In the genomic region with DNA sequence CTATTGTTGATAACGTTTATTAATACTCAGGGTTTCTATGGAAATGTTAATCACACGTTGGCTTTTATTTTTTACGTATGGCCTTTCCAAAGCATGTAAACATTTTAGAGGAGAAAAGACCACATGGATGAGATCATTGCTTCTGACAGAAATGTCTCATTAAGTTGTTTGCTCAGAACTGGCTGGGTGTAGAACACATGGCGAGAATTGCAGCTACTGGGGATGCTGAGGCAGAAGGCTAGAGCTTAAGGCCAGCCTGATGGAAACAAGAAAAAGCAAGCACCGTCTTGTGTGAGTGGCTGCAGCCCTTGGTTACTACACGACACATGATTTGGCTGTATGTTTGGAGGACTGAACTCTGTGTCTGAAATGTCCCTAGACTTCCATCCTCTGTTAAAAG, we compare ENCODE assay signal across 27 mouse cellular contexts.
"Had no signal": no experiment of that assay in that cellular context is flagged by ENCODE, and none has a peak within 500 bp of the region (broad histone marks: within the 10 kb centered on the region; RNA-seq: fewer than 3 reads in every experiment).

No protein-coding gene starts in this region.

- H3K4me2 ChIP-seq: heart, embryonic 11.5 days; heart, embryonic 13.5 days; heart, embryonic 15.5 days; hindbrain, embryonic 12.5 days; hindbrain, embryonic 15.5 days; intestine, embryonic 15.5 days; limb, embryonic 12.5 days; liver, embryonic 11.5 days; liver, embryonic 13.5 days; liver, embryonic 15.5 days had no signal

- H3K4me3 ChIP-seq: gastrocnemius, adult 2 months; heart, adult 2 months; heart, embryonic 13.5 days; heart, embryonic 15.5 days; hindbrain, embryonic 10.5 days; hindbrain, embryonic 12.5 days; hindbrain, embryonic 15.5 days; intestine, embryonic 15.5 days; layer of hippocampus, adult 2 months; left cerebral cortex, adult 2 months; limb, embryonic 10.5 days; limb, embryonic 12.5 days; liver, embryonic 13.5 days; liver, embryonic 15.5 days had no signal

- H3K4me1 ChIP-seq: heart, embryonic 13.5 days; heart, embryonic 15.5 days; hindbrain, embryonic 10.5 days; hindbrain, embryonic 12.5 days; hindbrain, embryonic 15.5 days; intestine, embryonic 15.5 days; limb, embryonic 10.5 days; limb, embryonic 12.5 days; liver, embryonic 13.5 days; liver, embryonic 15.5 days had no signal

- H3K27ac ChIP-seq: gastrocnemius, adult 2 months; heart, adult 2 months; heart, embryonic 13.5 days; heart, embryonic 15.5 days; hindbrain, embryonic 10.5 days; hindbrain, embryonic 12.5 days; hindbrain, embryonic 15.5 days; intestine, embryonic 15.5 days; layer of hippocampus, adult 2 months; left cerebral cortex, adult 2 months; limb, embryonic 10.5 days; limb, embryonic 12.5 days; liver, embryonic 13.5 days; liver, embryonic 15.5 days had no signal

- H3K9ac ChIP-seq: heart, embryonic 13.5 days; heart, embryonic 15.5 days; hindbrain, embryonic 12.5 days; hindbrain, embryonic 15.5 days; intestine, embryonic 15.5 days; limb, embryonic 12.5 days; liver, embryonic 13.5 days; liver, embryonic 15.5 days had no signal

- ATAC-seq: inflammation-experienced regulatory T-cells, adult 6 months; intestine, embryonic 15.5 days; intestine, postnatal 0 days had no signal

- H3K36me3 ChIP-seq: heart, embryonic 13.5 days; heart, embryonic 15.5 days; hindbrain, embryonic 10.5 days; hindbrain, embryonic 12.5 days; hindbrain, embryonic 15.5 days; intestine, embryonic 15.5 days; limb, embryonic 10.5 days; limb, embryonic 12.5 days; liver, embryonic 13.5 days; liver, embryonic 15.5 days had no signal

- H3K9me3 ChIP-seq: heart, embryonic 15.5 days; hindbrain, embryonic 10.5 days; hindbrain, embryonic 12.5 days; hindbrain, embryonic 15.5 days; intestine, embryonic 15.5 days; limb, embryonic 10.5 days; limb, embryonic 12.5 days; liver, embryonic 13.5 days; liver, embryonic 15.5 days had no signal

- H3K27me3 ChIP-seq: heart, embryonic 13.5 days; heart, embryonic 15.5 days; hindbrain, embryonic 12.5 days; hindbrain, embryonic 15.5 days; intestine, embryonic 15.5 days; limb, embryonic 12.5 days; liver, embryonic 13.5 days; liver, embryonic 15.5 days had no signal

- DNase-seq: gastrocnemius, adult 2 months; gastrocnemius, postnatal 10 days; gastrocnemius, postnatal 25 days; heart, adult 2 months; heart, postnatal 4 days; kidney, adult 18-20 months; kidney, adult 8-10 months; kidney, postnatal 10 days; kidney, postnatal 25 days; kidney, postnatal 4 days; liver; liver, embryonic 13.5 days had no signal
